Mouse (Mus musculus) retina, embryonic 14.5 days (tissue): Measurements from ENCODE around the gene Gm42420.

ENCODE experiments used
- DNase-seq: peaks from one replicate; pipeline ENCODE4 v3.0.0-alpha.2; 2015; ENCODE audit warnings: low spot score

The Gm42420 gene

DNA sequence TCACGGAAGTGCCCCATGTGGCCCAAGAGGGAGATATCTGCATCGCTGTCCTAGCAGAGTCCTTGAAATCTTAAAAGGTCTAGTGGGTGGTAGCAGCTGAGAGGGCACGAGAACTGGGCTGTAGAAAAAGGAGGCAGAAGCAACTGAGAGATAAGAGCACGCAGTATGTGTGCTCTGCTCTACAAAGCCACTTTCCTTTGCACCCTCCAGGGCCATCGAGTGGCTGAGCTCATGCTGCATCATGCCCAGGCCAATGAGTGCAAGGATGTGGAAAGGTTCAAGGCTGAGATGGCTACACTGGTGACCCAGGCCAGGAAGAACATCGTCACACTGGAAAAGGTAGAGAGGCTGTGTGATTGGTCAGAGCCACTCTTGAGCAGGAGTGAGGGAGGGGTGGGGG lies at the start of gene Gm42420:
TSS of gene Gm42420 (plus strand) at position 237 of the 400 bp plus-strand sequence.
- no peak for DNase-seq

DNA sequence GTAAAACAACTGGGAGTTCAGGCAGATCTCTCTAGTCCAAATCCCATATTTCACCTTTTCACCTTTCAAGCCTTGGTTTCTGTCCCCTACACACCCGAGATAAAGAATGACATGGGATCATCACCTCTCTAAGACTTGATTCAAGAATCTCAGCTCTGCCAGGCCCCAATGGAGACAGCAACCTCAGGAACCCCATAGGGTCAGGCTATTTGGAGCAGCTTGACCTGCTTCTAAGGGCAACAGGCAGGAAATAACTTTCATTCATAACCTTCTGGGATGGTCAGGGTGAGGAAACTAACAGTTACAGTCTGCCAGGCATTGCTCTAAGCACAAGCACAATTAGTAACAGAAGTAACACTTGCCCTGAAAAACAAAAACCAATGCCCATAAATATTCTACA lies 48.9 kb upstream of the Gm42420 start:
- no peak for DNase-seq

DNA sequence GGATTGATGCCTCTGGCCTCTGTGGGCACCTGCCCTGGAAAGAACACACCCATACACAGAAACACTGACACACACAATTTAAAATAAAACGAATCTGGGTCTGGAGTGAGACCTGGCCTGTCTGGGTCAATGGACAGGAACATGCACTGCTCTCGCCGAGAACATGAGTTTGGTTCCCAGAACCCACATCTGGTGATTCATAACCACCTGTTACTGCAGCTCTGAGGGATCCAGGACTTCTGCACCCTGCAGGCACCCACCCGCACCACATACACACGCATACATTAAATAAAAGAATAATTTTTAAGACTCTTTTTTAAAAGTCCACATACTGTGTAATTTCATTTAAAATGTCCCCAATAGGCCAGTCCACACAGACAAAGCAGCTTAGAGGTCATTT lies 48.3 kb upstream of the Gm42420 start:
- no peak for DNase-seq

DNA sequence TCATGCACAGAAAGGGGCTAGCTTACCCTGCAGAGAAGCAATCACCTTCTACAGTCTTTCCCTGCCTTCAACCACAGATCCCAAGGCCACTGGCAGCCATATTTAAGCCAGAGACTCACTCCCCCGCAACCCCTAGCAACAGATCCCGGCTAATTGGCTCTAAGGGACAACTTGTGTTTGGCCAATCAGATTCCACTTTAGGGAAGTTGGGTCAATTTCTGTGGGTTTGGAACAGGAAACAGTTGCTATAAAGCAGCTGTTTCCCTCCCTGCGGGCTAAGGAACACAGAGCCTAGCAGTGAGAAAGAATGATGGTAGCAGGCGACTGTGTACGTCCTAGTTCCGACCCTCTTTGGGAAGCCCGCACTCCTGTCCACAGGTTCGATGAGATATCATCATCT lies 47.3 kb upstream of the Gm42420 start:
- no peak for DNase-seq

DNA sequence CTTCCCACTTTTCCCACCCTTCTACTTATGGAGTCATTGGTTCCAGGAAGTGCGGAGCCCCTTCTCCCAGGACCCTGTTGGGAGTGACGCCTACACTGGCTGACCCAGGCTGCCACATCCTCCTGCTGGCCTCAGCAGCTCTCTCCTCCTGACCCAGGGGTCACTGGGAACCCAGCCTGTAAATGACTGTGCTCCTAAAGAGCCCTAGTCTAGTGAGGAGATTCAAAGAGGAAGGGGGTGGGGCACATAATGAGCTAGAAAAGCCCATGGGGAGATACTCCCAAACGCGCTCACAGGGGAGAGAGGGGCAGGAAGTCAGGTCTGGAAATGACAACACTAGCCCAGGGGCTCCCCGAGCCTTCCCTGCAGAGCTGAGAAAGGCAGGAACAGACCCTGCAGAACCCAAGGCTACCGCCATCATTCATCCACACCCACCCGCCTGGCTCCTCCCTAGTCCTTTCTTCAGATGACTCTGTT lies 45.8 kb upstream of the Gm42420 start:
- DNase-seq, result peak; percentile 48

DNA sequence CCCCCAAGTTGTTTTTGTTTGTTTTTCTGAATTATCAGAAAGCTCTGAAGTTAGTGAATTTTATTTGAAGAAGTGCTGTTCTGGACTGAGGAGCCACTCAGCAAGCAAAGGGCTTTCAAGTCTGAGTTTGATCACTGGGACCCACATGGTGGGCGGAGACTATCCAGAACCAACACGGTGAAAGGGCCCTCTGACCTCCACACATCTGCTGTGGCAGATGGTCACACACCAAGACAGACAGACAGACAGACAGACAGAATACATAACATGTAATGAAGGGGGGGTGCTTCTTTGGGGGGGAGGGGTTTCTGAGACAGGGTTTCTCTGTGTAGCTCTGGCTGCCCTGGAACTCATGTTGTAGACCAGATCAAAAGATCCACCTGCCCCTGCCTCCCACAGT lies 45.0 kb upstream of the Gm42420 start:
- no peak for DNase-seq

DNA sequence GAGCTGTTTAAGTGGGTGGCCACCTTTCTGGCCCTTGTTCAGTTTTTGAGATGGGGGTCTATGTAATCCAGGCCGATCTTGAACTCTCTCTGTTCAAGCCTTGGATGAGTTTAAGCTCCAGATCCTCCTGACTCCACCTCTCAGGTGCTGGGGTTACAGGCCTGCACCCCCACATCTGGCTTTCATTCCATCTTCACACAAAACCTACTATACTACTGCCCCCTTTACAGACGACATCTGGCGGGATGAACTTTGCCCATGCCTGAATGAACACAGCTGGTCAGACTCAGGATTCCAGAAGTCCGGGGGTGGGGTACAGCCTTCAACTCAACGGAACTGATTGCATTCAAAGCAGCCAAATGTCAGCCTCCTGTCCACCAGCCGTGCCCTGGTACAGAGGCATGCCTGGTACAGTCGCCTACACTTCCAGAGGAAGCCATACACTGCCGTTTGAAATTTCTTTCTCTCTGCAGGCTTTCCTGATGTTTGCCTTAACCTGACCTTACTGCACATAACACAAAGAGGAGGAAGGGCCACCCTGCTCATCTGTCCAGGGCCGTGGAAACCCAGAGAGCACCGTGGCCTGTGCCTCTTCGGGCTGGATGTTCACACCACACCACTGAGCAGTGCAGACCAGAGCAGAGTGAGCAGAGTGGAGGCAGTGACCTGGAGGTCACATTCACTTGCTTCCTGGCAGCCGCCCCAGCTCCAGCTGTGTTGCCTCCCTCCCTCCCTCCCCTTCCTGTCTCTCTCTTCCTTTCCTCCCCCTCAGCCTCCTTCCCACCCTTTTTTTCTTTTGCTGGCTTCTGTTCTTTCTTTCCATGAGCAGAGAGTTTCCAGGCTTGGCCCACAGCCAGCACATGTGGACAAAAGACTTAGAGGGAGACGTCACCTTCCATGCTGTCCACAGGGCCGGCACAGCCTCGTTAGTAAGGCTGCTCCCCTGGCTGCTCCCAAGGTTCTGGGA lies 42.6 kb upstream of the Gm42420 start:
- peak; percentile 68 for DNase-seq

DNA sequence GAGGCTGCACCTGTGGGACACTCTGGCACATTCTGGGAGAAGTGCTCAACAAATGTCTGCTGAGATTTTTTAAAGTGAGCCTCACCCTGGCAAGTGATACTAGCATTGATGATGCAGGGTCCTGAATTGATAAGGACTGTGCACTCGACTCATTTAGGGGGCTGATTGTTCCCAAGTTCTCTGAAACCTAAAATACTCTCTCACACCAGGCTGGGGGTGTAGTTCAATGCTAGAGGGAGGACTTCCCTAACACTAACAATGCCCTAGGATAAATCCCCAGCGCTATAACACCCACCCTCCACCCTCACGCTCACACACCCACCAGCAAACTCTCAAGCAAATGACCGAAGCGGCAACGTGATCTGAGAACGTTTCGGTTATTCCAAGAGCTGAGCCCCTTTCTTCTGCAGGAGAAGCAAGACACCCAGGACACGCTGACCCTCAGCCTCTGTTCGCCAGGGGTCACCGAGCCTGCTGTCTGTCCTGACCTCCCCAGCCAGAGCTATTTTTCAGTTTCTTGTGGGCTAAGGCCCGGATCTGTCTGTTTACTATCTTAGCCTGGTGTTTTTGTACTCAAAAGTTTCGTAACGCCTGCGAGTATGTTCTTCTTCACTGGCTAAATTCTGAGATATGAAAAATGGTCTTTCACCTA lies 41.7 kb upstream of the Gm42420 start:
- no peak for DNase-seq

DNA sequence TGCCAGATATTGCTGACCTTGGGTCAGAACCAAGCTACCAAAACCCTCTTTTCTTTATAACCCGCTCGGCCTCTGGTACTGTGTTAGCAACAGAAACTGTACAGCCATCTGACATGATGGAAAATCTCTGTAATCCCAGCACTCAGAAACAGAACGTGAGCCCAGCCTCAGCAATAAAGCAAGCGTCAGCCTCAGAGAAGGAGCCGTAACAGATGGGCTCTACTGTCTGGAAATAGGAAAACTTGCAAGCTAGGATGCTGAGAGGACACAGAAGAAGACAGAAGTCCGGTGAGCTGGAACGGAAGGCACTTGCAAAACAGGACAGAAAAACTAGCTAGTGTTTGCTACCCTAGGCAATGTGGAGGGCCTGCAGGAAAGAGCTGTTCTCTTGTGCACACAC lies 40.1 kb upstream of the Gm42420 start:
- no peak for DNase-seq

DNA sequence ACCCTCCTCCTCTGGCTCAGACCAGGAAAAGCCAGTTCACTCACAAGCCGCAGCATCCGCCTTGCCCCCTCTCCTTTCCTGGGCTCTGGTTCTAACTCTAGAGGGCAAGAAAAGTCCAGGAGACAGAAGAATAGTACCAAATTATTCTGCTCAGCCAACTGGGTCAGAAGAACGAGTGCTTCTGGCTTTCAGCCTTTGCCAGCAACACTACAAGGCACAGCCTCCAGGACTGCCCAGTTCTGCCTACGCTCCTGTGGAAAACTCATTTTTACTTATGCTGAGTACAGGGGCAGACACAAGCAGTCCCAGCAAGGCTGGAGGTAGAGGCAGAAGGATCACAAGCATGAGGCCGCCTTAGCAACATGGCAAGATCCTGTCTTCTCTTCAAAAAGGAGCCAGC lies 37.5 kb upstream of the Gm42420 start:
- DNase-seq, result no peak

DNA sequence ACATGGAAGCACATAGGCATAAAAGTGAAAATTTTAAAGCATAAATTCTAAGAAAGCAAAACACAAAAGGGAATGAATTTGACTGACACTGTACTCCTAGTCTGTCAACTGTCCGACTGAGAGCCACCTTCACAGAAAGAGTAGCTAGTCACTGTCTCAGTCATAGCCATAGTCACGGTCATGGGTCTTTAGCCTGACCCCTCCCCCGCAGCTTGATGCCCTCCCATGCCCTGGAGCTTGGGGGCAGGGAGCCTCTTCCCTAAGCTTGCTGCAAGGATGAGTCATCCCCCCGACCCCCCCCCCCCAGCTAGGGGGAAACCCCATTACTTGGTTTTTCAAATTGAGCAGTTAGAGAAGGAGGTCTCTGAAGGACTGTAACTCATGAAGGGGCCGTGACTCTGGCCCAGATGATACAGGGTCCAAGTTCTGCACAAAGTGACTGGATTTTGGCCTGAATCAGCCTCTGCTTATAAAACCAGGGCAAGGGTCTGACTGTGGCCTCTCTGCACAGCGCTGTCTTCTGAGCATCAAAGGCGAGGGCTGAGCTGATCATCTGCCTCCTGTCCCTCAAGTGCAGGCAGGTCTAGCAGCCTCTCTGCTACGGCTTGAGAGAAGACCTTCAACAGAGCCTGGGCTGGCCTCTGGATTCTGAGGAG lies 33.4 kb upstream of the Gm42420 start:
- no peak for DNase-seq

DNA sequence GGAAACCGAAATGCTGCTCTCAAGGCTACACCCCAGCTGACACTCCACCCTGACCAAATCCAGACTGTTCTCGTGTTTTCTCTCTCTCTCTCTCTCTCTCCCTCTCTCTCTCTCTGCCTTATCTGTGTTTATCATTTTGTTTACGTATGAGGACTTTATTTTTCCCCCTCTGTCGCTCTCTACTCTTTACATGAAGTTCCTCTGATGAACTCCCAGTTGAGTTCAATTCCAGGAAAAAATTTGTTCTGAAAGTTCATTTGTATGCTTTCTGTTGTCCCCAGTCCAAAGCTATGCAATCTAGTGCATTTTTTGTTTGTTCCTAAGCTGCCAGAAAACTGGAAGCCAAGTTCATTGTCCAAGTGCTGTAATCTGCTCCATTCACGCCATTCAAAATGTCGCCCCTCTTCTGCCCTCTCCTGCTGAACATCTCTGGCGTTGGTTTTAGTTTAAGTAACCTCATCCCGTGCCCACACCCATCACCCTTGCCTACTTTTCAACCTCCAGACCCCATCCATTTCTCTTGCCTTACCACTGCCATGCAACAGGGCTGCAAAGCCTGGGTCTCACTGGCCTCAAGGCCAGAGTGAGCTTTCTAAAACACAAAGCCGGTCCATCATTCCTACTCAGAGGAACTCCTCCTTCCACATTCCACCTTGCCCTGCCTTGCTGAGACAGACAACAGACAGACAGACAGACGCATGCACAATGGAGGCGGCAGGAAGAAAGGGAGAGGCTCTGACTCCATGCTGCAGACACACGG lies 30.5 kb upstream of the Gm42420 start:
- no peak for DNase-seq

DNA sequence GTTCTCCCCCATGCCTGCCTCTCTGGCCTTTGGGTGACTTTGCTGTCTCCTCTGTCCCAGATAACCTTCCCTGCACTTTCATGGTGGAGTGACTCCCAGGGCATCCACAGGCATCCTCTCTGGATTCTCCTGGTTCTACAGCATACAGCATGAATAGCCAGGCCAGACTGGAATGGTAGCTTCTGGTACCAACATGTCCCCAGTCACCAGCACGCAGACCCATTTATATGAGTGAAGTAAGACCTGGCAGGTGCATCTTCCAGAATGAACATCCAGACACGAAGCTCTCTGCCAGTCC lies 30.0 kb upstream of the Gm42420 start:
- no peak for DNase-seq

DNA sequence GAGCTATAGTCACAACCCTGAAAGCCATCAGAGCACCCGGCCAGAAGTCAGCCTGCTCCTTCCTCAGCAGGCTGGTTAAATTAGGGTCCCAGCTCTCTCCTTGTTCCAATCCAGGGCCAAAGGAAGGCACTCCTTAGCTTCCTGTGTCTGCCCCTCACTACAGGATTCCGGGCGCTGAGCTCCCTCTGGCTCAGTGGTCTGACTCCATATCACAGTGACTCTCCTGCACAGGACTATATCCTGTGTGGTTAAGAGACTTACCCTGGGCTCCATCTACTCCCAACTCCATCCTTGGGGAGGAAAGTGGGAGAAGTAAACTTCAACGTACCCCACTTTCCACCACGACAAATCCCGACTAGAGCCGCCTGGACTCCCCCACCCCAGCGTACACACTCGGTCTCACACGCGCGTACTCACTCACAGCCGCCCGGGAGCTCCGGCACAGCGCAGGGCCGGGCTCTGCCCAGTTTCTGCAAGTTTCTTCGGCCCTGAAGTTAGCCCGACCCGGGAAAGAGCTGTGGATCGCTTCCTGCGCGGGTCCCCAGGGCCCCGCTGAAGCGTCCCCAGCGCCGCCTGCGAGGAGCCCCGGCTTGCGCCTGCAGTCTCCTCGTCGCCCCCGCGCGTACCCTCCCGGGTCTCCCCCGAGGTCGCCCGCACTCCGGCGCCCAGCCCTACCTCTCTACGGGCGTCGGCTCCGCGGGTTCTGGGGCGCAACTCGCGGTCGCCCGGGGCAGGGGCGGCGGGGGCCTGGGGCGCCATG lies 28.5 kb upstream of the Gm42420 start:
- DNase-seq, result peak; percentile 59

DNA sequence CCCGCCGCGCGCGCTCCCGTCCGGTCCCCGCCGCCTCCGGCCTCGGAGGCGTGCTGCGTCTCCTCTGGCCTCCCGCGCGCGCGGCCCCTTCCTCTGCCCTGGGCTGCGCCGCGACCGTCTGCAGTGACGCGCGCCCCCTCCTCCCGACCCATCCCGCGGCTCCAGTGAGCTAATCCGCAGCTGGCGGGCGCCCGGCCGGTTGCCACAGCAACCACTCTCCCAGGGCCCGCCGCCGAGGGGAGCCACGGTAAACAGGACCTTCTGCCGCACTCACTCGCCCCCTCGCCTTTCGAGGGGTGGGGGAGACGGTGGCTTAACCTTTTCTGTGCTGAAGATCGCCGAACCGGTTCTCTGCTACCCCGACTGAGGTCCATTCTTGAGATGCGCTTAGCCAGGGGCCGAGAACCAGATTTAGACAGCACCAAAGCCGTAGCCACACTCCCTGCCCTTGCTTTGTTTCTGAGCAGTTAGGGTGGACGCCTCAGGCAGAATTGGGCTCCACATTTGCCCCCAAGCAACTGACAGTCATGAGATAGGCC lies 27.8 kb upstream of the Gm42420 start, which contains the start of gene Dennd2a:
TSS of gene Dennd2a (minus strand) at position 145 of the 539 bp plus-strand sequence.
- DNase-seq, result peak; percentile 96

DNA sequence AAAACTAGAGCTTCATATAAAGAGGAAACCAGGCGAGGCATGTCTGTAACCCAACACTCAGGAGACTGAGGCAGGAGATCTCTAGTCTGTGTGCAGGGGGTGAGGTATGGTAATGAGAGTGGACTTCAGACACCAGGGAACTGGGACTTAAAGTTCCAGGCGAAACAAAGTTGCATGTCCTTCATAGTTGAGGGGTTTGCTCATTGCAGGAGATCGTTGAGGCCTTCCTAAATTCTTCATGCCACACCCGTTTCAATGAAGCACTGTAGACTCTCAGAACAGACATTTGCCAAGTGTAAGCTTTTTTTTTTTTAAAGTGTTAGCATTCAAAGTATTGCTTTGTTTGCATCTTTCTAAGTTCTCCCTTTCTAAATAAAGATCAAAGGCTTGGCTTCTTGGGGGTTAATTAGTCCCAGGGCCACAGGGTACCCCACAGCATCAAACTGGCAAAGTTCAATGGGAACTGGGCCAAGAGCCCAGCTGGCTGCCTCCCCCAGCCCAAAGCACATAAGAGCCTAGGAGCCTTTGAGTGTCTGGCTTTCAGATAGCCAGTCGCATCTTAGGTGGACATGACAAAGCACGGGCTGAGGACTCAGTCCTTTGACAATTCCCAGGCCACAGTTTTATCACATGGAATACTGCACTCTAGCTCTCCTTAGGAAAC lies 26.1 kb upstream of the Gm42420 start:
- DNase-seq, result no peak

DNA sequence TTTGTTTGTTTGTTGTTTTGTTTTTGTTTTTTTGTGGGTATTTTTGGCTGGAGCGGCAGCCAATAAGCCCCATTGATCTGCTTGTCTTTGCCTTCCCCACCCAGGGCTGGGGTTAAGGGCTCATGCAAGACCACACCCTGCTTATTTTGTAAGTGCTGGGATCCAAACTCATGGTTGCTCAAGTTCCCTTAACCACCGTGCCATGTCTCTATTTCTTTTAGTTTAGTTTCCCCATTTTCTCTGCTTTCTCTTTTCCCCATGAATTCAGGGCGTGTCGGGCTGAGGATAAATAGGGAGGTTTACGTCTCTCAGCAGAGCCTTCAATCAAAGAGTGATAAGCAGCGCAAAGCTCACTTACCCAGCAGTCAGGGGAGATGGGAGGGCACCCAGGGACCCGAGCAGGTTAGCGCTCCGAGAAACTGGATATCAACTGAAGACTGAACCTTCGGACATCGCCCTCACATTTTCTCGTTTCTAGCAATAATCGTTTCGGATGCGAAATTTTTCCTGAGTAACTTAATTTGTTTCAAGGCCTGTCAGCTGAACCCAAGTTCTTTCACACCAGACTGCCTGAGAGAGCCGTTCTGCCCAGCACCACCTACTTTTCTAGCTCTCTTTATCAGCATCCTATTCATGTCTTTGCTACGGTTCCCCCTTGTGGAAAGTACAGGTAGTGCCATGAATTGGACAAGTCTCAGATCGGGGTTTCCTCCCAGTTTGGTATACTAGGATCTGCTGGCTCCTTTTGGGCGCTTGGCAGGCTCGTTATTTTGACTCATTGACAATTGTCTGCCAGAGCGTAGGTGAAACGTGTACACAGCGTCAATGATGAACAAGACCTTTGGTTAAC lies 23.2 kb upstream of the Gm42420 start:
- DNase-seq, result peak; percentile 95

DNA sequence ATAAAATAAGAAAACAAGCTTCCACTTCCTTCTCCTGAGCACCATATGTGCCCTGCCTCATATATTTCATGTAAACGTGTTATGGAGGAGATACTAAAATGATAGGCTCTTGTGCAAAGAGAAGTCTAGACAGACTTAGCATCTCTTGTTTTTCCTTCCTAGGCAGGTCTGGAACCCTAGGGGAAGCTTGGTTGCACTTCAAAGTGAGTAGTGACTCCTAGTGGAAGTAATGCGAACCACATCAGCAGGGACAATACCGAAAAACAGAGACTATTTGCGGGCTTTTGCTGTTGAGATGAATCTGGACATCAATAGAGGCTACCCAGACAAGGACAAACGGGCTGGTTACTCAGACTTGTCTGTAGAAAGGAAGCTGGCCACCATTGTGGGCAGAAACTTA lies 18.0 kb upstream of the Gm42420 start:
- DNase-seq, result peak; percentile 76

DNA sequence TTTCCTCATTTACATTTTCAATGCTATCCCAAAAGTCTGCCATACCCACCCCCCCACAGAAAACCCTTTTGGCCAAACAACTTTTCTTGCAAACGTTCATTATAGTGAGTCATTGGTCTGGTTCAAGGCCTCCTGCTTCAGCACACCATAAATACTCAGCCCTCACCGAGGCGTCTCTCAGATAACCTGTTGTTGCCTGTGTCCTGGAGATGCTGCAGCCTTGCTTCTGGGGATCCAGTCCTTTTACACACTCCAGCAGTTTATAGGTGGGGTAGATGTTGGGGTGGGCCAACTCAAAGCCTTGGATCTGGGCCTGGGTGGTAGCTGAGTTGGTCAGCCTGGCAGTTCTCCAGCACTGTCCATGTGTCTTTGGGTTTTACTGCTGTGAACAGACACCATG lies 15.1 kb upstream of the Gm42420 start:
- no peak for DNase-seq
